Mouse (Mus musculus) testis, adult 10 weeks (tissue): ENCODE data around the gene Sry. TPM values are rescaled to one million over a fixed set of nuclear protein-coding genes. Genes with fewer than 3 reads are reported as not detected.

Source experiments
- polyA plus RNA-seq: library from polyadenylated mRNA; stranded (reverse); fragments of 350-450 nt; fragmentation: Illumina TruSeq; extraction: RNeasy Lipid Tissue Mini Kit (QIAGEN cat#74804); gene quantifications from one replicate; pipeline ENCODE4 v1.2.3, GENCODE M21; 2014; ENCODE audit warnings: low read depth, low replicate concordance

Gene Sry
- polyA plus RNA-seq: not detected

DNA sequence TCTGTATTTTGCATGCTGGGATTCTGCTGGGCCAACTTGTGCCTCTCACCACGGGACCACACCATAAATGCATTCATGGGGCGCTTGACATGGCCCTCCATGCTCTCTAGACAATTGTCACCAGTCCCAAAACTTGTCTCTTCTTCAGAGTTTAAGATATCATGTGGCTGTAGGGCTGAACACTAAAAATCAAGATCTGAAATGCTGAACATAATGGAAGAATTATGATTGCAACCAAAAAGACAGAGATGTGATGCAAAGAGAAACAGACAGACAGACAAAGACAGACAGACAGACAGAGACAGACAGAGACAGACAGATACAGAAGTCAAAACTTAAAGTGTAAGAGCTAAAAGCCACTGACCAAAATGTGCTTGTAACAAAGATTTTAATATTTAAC lies at the start of gene Sry:
Gene Sry (minus strand): TSS at position 101 of the 400 bp plus-strand sequence.

Other genes starting within 250 kb of the Sry start
- not detected for gene H2al2c, start 64.6 kb downstream of the Sry start, polyA plus RNA-seq
- gene H2al2b, start 57.0 kb upstream of the Sry start, polyA plus RNA-seq: not detected
- gene Gm4064, start 132.5 kb upstream of the Sry start, polyA plus RNA-seq: 7.3 TPM
- gene Rbmy, start 167.0 kb upstream of the Sry start, polyA plus RNA-seq: 29.6 TPM
- gene Gm10256, start 167.0 kb upstream of the Sry start, polyA plus RNA-seq: 16.4 TPM
- gene Gm10352, start 237.3 kb upstream of the Sry start, polyA plus RNA-seq: not detected